8 mouse cellular contexts compared by ENCODE assay signal in genomic region chr8:75034285-75034684, GRCm38 (mm10). TPM values are rescaled to one million over a fixed set of nuclear protein-coding genes. Genes with fewer than 3 reads are reported as not detected.
DNase-seq lines count a peak whose midpoint lies in the region; ATAC-seq and TF ChIP-seq lines count a peak whose summit lies in the region.

No protein-coding gene starts in this region.

- H3K9ac ChIP-seq in liver, adult 2 months (ENCODE audit: low read depth, low read length) = peak overlapping the region; percentile 80
- peak overlapping the region; percentile 63 for H3K9ac ChIP-seq in embryonic facial prominence, embryonic 11.5 days (replicated peaks; ENCODE audit: low read length)
- peak overlapping the region; percentile 28 for H3K9ac ChIP-seq in hindbrain, postnatal 0 days (replicated peaks; ENCODE audit: low read length)

- TF ChIP-seq CTCF in liver, adult 2 months (IDR thresholded peaks at IDR 0.05; ENCODE audit: low read depth, low read length) = no peak
- TF ChIP-seq CTCF in hindbrain, postnatal 0 days (IDR thresholded peaks at IDR 0.05; ENCODE audit: low read depth) = no peak; the same call in 1 of the 2 replicates

- peak overlapping the region; percentile 36 for H3ac ChIP-seq in myocyte (ENCODE audit: control insufficient read depth, insufficient read length)

- peaks cover 2% of the 10 kb centered on the region; the same call in 1 of the 2 replicates for H3K4me1 ChIP-seq in liver, adult 2 months (ENCODE audit: control insufficient read depth, insufficient read depth, low read length)
- H3K4me1 ChIP-seq in embryonic facial prominence, embryonic 11.5 days (ENCODE audit: control insufficient read depth, insufficient read depth, low read length) = no peaks in the 10 kb centered on the region; the same call in 1 of the 2 replicates
- no peaks in the 10 kb centered on the region for H3K4me1 ChIP-seq in hindbrain, postnatal 0 days (ENCODE audit: insufficient read depth, low read length)

- H3K9me3 ChIP-seq in embryonic facial prominence, embryonic 11.5 days (replicated peaks; ENCODE audit: control insufficient read depth, low read length) = no peaks in the 10 kb centered on the region
- no peaks in the 10 kb centered on the region for H3K9me3 ChIP-seq in hindbrain, postnatal 0 days (ENCODE audit: low read length)

- H3K36me3 ChIP-seq in liver, adult 2 months (ENCODE audit: control insufficient read depth, insufficient read depth, low read length) = peaks cover 4% of the 10 kb centered on the region; the same call in 1 of the 2 replicates
- no peaks in the 10 kb centered on the region; the same call in 1 of the 2 replicates for H3K36me3 ChIP-seq in embryonic facial prominence, embryonic 11.5 days (replicated peaks; ENCODE audit: control insufficient read depth, insufficient read depth, low read depth, low read length)
- peaks cover 6% of the 10 kb centered on the region; the same call in 1 of the 2 replicates for H3K36me3 ChIP-seq in hindbrain, postnatal 0 days (ENCODE audit: insufficient read depth, low read length)
- H3K36me3 ChIP-seq in myocyte (ENCODE audit: control insufficient read depth, insufficient read depth) = no peaks in the 10 kb centered on the region

- H3K27ac ChIP-seq in liver, adult 2 months (replicated peaks; ENCODE audit: insufficient read depth, low read depth, low read length) = peak overlapping the region; percentile 76
- no peak overlapping the region for H3K27ac ChIP-seq in embryonic facial prominence, embryonic 11.5 days (replicated peaks; ENCODE audit: low read depth, low read length)
- H3K27ac ChIP-seq in hindbrain, postnatal 0 days = peak overlapping the region; percentile 69

- no peak; the same call in 1 of the 2 replicates for ATAC-seq in embryonic facial prominence, embryonic 11.5 days (replicated peaks; ENCODE audit: insufficient number of reproducible peaks, low FRiP score, low TSS enrichment, low read depth)
- ATAC-seq in hindbrain, postnatal 0 days = no peak

- H3K27me3 ChIP-seq in liver, adult 2 months (ENCODE audit: control insufficient read depth, insufficient read depth, low read length) = no peaks in the 10 kb centered on the region
- H3K27me3 ChIP-seq in embryonic facial prominence, embryonic 11.5 days (ENCODE audit: control insufficient read depth, insufficient read depth, low read length) = no peaks in the 10 kb centered on the region
- H3K27me3 ChIP-seq in hindbrain, postnatal 0 days (ENCODE audit: insufficient read depth, low read length) = no peaks in the 10 kb centered on the region
- H3K27me3 ChIP-seq in myocyte (ENCODE audit: control insufficient read depth, insufficient read depth, insufficient read length) = no peaks in the 10 kb centered on the region

- peak overlapping the region; percentile 82 for H3K4me3 ChIP-seq in liver, adult 2 months (ENCODE audit: insufficient read depth, low read depth, low read length)
- H3K4me3 ChIP-seq in embryonic facial prominence, embryonic 11.5 days (ENCODE audit: low read depth, low read length) = peak overlapping the region; percentile 62
- H3K4me3 ChIP-seq in hindbrain, postnatal 0 days (ENCODE audit: low read length) = peak overlapping the region; percentile 42
- peak overlapping the region; percentile 41 for H3K4me3 ChIP-seq in myocyte

- under 1% methylated on average over 17 of the region's 17 CpGs for WGBS in liver, adult 2 months
- WGBS in embryonic facial prominence, embryonic 11.5 days = 2% methylated on average over 17 of the region's 17 CpGs
- 2% methylated on average over 17 of the region's 17 CpGs for WGBS in hindbrain, postnatal 0 days

- peak overlapping the region; percentile 58 for H3K4me2 ChIP-seq in embryonic facial prominence, embryonic 11.5 days (ENCODE audit: low read depth, low read length)
- peak overlapping the region; percentile 79 for H3K4me2 ChIP-seq in hindbrain, postnatal 0 days (ENCODE audit: low read depth, low read length)
- H3K4me2 ChIP-seq in myocyte (ENCODE audit: low read depth) = peak overlapping the region; percentile 83

- no peak for TF ChIP-seq POLR2A in liver, adult 2 months (IDR thresholded peaks at IDR 0.05; ENCODE audit: extremely low read depth, insufficient read depth, low read length)
- TF ChIP-seq POLR2A in myocyte (IDR thresholded peaks at IDR 0.05; ENCODE audit: insufficient read length, low read depth) = no peak

- peaks cover 22% of the 10 kb centered on the region; the same call in 1 of the 2 replicates for H3K79me2 ChIP-seq in liver, adult 2 months (ENCODE audit: control insufficient read depth, insufficient read depth, low read length)
- H3K79me2 ChIP-seq in myocyte (ENCODE audit: control insufficient read depth, insufficient read depth) = peaks cover 20% of the 10 kb centered on the region

- peak; percentile 49 for DNase-seq in liver, adult 2 months (ENCODE audit: extremely low read depth, low read depth, low spot score)
- no peak for DNase-seq in liver
- DNase-seq in embryonic facial prominence, embryonic 11.5 days (ENCODE audit: low spot score) = no peak
- DNase-seq in hindbrain, postnatal 0 days (ENCODE audit: low spot score) = no peak
- no peak for DNase-seq in thymus, postnatal 36 days
- no peak for DNase-seq in frontal cortex, postnatal 14 days (ENCODE audit: low spot score in 2 of 2)
- DNase-seq in urinary bladder, postnatal 25 days (ENCODE audit: low spot score) = no peak

TF ChIP-seq in myocyte, 11 proteins besides CTCF, POLR2A, EP300 and RAD21:
- TF ChIP-seq MAX (IDR thresholded peaks at IDR 0.05; ENCODE audit: low read depth) (no peak), MYOD1 (IDR thresholded peaks at IDR 0.05; ENCODE audit: control insufficient read depth in 1 of 3, insufficient read length in 2 of 3, low read depth in 2 of 3) (no peak)
TF ChIP-seq in myocyte: peak in this region for 0.

RNA-seq across cellular contexts. Expression of gene Tom1, which starts 0.8 kb away (rescaled TPM):
- total RNA-seq in liver, adult 2 months (2014; rRNA removed) = 12.2 and 16.2 TPM in 2 replicates
- 27.7 and 29.3 TPM in 2 replicates for polyA plus RNA-seq in liver, adult 2 months (2012; rRNA removed)
- 26.3 and 32.4 TPM in 2 replicates for polyA plus RNA-seq in embryonic facial prominence, embryonic 11.5 days (2014; fragmentation: Nextera tagmentation; extraction: Ambion mirVana)
- 45.9 and 55.0 TPM in 2 replicates for total RNA-seq in hindbrain, postnatal 0 days (2014; rRNA removed)
- 48.2 and 49.2 TPM in 2 replicates for polyA plus RNA-seq in hindbrain, postnatal 0 days (2015; fragmentation: Nextera tagmentation; extraction: Ambion mirVana)
- polyA plus RNA-seq in myocyte (2012; fragmentation: generic; extraction: Trizol) = 84.2 TPM

RNA-seq across cellular contexts. Expression of gene Hmgxb4, which starts 41.1 kb away (rescaled TPM):
- 8.8 and 9.4 TPM in 2 replicates for total RNA-seq in liver, adult 2 months (2014; rRNA removed)
- polyA plus RNA-seq in liver, adult 2 months (2012; rRNA removed) = 3.1 and 4.5 TPM in 2 replicates
- polyA plus RNA-seq in embryonic facial prominence, embryonic 11.5 days (2014; fragmentation: Nextera tagmentation; extraction: Ambion mirVana) = 53.6 and 54.5 TPM in 2 replicates
- total RNA-seq in hindbrain, postnatal 0 days (2014; rRNA removed) = 29.7 and 66.9 TPM in 2 replicates
- 24.7 and 30.0 TPM in 2 replicates for polyA plus RNA-seq in hindbrain, postnatal 0 days (2015; fragmentation: Nextera tagmentation; extraction: Ambion mirVana)
- polyA plus RNA-seq in myocyte (2012; fragmentation: generic; extraction: Trizol) = 9.1 TPM

RNA-seq across cellular contexts. Expression of gene Hmox1, which starts 59.1 kb away (rescaled TPM):
- 16.0 and 33.4 TPM in 2 replicates for total RNA-seq in liver, adult 2 months (2014; rRNA removed)
- polyA plus RNA-seq in liver, adult 2 months (2012; rRNA removed) = 12.4 and 19.2 TPM in 2 replicates
- polyA plus RNA-seq in embryonic facial prominence, embryonic 11.5 days (2014; fragmentation: Nextera tagmentation; extraction: Ambion mirVana) = 16.0 and 18.0 TPM in 2 replicates
- 12.1 and 14.6 TPM in 2 replicates for total RNA-seq in hindbrain, postnatal 0 days (2014; rRNA removed)
- 16.2 and 21.3 TPM in 2 replicates for polyA plus RNA-seq in hindbrain, postnatal 0 days (2015; fragmentation: Nextera tagmentation; extraction: Ambion mirVana)
- 89.7 TPM for polyA plus RNA-seq in myocyte (2012; fragmentation: generic; extraction: Trizol)

Comparison
In these comparisons a context has a peak if more than half of its experiments do, and no peak if none do; other contexts are left out.
1. H3K9ac ChIP-seq: peak in every context shown above with its lines; median percentile 80 in liver, adult 2 months; 63 in embryonic facial prominence, embryonic 11.5 days; 28 in hindbrain, postnatal 0 days.